Mouse (Mus musculus) urinary bladder, postnatal 14 days (tissue): ENCODE data around the gene Ctcfl.
A peak's percentile ranks its signal among the peaks of the same experiment; 100 is the strongest.

Source experiments
- DNase-seq: peaks from one replicate; pipeline ENCODE4 v3.0.0; 2021; ENCODE audit warnings: low spot score

Gene Ctcfl

DNA sequence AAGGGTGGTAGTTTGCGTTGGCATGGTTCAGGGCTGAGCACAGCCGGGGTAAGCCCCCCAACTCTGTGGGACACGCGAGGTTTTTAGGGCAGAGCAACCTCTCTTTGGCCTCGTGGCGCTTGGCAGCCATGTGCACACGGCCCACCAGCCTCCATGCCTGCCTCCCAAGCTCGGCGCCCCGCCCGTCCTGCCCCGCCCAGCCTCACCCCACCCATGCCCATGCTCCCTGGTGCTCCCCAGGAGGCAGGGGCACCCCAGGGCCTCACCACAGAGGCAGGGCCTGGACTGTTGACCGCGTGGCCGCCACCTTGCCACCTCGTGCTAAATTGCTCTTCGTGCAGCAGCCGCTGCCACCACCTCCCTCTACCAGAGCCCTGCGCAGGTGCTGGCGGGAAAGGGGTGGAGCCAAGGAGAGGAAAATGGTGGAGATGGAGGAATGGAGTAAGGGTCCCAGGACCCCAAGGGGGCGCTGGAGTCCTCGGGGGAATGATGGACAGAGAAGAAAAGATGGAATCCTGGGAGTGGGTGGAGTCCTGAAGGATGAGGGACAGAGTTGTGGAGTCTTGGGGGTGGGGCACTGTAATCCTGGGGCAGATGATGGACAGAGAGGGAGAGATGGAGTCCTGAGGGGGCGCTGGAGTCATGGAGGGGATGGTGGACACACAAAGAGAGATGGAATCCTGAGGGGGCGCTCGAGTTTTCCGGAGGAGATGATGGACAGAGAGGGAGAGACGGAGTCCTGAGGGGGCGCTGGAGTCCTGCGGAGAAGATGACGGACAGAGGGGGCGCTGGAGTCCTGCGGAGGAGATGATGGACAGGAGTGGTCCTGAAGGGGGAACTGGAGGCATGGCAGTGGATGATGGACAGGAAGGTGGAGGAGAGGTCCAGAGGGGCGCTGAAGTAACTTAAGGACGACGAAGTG is at the start of gene Ctcfl:
Gene Ctcfl (minus strand): TSS at position 503 of the 922 bp plus-strand sequence.
- no peak for DNase-seq

DNA sequence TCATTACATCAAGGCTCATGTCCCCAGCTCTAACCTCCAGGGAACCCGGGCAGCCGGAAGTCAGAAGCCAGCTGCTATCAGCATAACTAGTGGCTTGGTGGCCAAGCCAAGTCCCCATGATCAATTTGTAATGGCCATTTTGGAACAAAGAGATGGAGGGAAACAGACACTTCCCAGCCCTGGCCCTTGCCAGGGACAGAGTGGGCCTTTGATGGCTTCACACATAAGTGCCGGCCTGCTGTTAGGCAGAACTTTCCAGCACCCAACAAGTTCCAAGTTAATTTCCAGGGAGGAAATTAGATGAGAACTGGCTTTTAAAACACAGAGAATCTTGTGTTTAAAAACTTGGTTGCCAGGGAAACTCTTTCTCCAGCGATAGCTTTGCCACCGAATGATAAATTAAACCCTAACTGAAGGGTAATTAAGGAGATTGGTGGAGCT is 49.1 kb upstream of the Ctcfl start:
- no peak for DNase-seq

DNA sequence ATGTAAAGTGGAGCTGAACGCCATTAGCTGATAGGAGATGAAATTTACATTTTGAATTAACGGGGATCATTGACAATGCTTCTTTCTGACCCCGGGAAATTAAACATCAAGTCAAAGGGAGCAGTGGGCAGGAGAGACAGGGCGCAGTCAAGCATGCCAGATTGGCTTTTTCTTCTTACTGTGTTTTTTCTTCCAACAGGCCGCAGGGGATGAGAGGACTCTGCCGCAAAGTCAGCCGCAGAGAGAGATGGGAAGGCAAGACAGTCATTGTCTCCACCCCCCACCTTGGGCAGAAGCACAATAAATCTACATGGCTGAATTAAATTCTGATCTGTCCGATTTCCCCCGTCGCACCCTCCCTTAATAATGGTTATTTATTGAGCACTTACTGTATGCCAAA is 46.0 kb upstream of the Ctcfl start:
- no peak for DNase-seq

DNA sequence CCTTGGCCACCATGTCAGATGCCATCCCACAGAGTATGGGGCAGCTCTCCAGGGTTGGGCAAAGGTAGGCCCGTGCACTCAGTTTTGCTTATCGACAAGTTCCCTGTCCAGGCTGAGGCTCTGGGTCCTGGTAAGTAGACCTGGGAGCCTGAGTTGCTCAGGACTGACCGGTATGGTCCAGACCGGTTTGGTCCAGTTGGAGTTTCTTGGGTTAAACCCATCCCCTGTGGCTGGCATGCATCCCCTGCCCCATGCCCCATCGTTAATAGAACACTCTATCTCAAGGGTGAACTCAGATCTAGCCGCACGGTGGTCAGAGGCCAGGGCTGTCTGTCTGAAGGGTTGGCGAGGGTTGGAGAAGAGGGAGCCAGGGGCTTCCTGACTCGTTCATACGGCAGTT is 45.6 kb upstream of the Ctcfl start:
- DNase-seq: no peak

DNA sequence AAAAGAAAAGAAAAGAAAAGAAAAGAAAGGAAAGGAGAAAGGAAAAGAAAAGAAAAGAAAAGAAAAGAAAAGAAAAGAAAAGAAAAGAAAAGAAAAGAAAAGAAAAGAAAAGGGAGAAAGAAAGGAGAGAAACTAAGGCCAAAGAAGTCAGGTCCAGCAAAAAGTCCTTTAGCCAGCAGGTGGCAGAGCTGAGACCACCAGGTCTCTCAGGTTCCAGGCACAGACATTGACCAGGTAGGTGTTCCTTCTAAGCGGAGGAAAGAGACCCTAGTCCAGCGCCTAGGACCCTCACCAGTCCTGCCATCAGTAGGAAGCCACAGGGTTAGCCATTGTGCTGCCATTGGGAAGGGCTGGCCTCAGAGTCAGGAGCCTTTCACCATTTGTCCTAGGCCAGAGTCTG is 45.0 kb upstream of the Ctcfl start:
- peak; percentile 47 for DNase-seq

DNA sequence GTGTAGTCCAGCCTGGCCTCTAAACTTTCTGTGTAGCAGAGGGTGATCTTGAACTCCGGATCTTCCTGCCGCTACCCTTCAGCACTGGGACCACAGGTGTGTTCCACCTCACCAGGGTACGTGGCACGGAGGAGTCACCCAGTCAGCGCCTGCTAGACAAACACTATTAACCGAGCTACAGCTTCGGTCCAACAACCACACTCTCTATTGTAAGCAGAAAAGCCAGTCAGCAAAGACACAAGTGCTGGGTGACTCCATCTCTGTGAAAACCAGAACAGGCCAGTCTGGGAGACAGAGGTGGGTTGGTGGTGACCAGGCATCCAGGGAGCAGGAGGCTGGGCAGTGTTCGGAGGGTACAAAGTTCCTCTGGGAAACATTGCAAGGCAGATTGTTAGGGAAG is 44.1 kb upstream of the Ctcfl start:
- no peak for DNase-seq

DNA sequence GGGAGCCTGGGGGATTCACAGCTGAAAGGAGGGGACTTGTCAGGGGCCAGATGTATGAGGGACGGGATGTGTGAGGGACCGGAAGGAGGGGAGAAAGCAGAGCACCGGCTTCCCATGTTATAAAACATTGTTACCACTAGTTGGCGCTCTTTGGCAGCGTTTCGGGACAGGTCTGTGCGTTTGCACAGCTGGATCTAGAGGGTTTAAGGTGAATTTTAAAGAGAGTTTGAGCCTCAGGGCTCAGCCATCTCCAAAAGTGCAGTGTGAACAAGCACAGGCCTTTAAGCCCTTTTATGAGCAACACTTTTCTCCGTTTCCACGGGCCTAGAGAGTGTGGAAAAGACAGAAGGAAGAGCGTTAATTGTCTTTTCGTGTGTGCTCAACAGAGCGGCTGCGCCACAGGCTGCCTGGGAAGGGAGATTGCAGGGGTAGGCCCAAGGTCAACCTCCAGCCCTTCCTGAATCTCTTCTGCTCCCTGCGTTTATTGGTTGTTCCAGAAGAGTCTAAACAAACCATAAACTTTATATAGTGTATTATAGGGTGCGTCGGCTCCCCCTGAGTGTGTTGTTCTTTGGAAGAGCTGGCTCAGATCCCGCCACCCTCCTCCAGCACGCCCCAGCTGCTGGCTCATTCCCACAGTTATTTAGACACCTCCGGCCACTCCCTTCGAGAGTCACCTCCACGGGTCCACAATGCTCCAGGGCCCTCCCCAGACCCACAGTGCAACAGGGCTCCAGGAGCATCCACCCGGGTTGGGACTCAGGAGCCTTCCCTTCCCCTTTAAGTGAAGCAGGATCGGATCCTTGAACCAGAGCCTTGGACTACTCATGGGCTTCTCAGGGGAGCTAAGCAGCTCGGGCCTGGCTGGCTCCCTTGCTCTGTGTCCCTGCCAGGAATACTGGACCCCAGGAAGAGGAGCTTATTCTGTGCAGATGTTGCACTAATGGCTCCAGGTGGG is 40.3 kb upstream of the Ctcfl start:
- peak; percentile 73 for DNase-seq

DNA sequence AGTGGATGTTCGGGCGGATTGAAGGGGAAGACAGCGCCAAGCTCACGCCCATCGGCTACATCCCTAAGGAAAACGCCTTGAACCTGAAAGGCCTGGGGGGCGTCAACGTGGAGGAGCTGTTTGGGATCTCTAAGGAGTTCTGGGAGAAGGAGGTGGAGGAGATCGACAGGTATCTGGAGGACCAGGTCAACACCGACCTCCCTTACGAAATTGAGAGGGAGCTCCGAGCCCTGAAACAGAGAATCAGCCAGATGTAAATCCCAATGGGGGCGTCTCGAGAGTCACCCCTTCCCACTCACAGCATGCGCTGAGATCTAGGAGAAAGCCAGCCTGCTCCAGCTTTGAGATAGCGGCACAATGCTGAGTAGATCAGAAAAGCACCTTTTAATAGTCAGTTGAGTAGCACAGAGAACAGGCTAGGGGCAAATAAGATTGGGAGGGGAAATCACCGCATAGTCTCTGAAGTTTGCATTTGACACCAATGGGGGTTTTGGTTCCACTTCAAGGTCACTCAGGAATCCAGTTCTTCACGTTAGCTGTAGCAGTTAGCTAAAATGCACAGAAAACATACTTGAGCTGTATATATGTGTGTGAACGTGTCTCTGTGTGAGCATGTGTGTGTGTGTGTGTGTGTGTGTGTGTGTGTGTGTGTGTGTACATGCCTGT is 39.2 kb upstream of the Ctcfl start:
- no peak for DNase-seq

DNA sequence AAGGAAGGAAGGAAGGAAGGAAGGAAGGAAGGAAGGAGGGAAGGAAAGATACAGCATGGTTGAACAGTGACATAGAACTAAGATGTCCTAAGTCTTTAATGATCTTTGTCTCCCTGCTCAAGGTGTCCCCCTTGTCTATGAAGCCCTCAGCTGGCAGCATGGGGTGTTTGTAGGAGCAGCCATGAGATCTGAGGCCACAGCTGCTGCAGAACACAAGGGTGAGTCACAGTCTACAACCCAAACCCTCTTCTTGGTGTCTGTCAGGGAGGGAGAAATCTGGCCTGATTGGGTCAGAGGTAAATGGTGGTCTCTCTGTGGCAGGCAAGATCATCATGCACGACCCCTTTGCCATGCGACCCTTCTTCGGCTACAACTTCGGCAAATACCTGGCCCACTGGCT is 38.5 kb upstream of the Ctcfl start:
- no peak for DNase-seq

DNA sequence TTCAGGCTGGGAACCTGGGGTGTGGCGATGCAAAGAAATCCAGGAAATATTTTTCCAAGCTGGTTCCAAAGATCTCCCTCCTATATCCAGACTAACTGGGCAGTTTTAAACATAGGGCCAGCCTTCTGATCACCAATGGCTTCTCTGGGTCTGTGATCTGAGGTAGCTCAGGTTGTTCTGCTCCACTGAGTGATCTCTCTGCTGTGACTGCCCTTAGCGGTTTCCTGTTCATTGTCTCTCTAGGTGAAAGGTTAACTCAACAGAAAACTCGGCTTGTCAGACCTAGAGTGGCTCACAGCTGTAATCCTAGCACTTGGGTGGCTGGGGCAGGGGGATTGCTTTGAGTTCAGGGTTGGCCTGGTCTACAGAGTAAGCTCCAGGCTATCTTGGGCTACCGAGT is 38.1 kb upstream of the Ctcfl start:
- DNase-seq: no peak

DNA sequence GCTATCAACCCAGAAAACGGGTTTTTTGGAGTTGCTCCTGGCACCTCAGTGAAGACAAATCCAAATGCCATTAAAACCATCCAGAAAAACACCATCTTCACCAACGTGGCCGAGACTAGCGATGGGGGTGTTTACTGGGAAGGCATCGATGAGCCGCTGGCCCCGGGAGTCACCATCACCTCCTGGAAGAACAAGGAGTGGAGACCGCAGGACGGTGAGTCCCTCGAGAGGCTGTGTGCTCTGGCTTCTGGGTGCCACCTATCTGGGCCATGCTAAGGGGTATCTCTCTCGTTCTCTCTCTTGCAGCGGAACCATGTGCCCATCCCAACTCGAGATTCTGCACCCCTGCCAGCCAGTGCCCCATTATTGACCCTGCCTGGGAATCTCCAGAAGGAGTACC is 37.6 kb upstream of the Ctcfl start:
- no peak for DNase-seq

DNA sequence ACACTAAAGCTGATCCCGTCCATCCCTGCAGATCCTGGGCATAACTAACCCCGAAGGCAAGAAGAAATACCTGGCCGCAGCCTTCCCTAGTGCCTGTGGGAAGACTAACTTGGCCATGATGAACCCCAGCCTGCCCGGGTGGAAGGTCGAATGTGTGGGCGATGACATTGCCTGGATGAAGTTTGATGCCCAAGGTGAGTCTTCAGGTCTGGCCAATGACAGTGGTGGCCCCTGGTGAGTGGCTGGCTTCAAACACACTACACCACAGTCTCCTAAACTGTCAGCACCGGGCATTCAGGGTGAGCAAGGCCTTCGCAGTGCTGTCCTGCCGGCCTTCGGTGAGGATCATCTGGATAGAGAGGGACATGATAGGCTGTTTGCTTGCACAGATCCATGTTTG is 36.6 kb upstream of the Ctcfl start:
- no peak for DNase-seq

DNA sequence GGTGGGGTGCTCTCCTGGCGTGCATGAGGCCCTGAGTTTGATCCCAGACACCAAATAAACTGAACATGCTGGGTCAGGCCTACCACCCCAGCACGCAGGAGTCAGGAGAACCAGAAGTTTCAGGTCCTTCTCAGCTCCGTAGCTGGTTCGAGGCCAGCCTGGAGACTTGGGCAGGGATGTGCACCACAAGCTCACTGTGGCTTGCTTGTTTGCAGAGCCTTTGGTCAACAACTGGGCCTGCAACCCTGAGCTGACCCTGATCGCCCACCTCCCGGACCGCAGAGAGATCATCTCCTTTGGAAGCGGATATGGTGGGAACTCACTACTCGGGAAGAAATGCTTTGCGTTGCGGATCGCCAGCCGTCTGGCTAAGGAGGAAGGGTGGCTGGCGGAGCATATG is 35.6 kb upstream of the Ctcfl start:
- DNase-seq: no peak

DNA sequence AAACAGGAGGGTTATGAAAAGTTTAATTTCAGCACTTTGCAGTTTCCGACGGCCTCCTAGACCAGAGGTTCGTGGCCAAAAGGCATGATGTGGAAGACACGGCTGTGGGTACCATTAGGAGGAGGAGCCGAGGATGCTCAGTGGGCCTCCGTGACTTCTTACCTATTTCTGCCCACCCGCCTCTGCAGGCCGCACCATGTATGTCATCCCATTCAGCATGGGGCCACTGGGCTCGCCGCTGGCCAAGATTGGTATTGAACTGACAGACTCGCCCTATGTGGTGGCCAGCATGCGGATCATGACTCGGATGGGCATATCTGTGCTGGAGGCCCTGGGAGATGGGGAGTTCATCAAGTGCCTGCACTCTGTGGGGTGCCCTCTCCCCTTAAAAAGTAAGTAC is 35.2 kb upstream of the Ctcfl start:
- no peak for DNase-seq

DNA sequence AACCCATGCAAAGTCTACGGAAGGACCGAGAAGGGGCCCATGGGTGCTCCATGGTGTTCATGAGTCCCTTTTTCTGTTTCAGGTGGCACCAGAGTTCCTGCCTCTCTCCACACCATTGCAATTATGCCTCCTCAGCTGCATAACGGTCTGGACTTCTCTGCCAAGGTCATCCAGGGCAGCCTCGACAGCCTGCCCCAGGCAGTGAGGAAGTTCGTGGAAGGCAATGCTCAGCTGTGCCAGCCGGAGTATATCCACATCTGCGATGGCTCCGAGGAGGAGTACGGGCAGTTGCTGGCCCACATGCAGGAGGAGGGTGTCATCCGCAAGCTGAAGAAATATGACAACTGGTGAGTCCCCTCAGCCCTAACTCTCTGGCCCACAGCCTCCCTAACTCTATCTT is 33.9 kb upstream of the Ctcfl start:
- DNase-seq: no peak

DNA sequence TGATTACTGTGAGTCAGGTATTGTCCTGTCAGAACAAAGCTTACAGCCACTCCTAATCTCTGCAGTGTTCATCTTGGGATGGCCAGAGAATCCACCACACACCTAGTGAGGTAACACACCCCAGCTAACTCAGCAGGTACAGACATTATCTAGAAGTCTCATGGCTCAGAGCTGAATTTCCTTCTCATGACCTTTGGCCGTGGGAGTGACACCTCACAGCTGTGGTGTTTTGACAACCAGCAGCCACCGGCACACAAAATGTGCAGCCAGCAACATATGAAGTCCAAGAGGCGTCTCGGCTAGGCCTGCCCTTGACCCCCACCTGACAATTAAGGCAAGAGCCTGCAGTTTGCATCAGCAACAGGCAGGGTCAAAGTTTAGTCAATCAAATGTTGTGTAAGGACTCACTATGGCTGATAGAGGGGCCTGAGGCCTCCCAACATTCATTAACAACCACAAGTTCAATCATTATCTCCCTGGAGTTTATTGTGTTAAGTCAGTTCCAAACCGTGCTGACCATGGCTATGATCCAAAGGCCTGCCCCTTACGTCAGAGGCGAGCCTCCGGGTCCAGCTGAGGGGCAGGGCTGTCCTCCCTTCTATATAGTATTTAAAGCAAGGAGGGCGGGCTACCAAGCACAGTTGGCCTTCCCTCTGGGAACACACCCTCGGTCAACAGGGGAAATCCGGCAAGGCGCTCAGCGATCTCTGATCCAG is 33.3 kb upstream of the Ctcfl start, which contains the start of gene Pck1:
Gene Pck1 (plus strand): TSS at position 613 of the 716 bp plus-strand sequence.
- no peak for DNase-seq

DNA sequence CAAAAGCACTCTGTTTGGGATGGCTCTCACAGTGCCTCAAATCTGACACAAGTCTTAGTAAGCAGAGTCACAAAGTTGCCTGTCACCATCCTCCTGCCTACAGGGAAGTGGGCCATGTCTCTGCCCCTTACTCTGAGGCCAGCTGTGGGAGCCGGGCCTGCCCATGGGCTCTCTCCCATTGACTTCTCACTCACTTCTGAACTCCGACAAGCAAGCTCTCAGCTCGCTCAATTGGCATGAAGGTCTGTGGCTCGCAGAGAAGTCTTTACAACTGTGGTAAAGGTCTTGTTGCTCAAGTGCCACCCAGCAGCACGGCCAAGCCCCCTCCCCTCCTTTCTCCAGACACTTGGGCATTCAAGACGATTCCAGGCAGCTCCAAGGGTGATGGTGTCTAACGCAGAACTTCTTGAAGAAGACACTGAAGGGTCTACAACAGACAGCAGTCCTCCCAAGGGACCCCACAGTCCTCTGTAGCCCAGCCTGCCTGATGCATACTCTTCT is 32.5 kb upstream of the Ctcfl start:
- DNase-seq: no peak

DNA sequence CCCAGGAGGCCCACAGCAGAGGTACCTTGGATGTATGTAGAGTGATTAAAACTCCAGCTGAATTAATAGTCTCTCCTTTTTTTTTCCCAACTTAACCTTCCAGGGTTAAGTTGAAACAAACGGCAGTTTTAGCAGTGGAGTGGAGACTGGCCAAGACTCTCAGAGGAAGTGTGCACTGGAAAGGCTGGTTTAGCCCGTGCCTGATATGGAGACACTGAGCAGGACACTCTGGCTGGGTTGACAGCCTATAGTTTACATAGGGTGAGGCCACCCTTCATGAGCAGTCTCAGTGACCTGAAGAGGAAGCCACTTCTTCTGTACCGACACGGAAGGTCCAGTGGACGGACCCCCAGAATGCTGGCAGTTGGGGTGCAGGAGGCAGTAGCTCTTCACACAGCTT is 32.0 kb upstream of the Ctcfl start:
- DNase-seq: no peak

DNA sequence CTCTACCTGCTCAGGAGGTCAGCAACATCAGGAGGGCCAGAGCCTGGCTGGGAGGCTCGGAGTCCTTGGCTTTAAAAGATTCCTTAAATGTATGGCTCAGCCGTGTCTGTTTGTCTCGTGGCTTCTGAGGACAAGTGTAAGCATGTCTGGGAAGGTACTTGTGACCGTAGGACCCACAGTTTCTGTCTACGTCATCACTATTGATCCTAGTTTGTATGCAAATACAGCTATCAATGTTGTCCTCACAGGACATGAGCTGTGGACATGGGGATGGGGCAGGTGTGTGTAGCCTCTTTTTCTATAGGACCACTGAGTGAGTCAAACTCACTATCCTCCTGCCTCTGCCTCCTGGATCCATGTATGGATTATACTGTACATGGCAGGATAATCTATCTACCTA is 28.7 kb upstream of the Ctcfl start:
- DNase-seq: no peak

DNA sequence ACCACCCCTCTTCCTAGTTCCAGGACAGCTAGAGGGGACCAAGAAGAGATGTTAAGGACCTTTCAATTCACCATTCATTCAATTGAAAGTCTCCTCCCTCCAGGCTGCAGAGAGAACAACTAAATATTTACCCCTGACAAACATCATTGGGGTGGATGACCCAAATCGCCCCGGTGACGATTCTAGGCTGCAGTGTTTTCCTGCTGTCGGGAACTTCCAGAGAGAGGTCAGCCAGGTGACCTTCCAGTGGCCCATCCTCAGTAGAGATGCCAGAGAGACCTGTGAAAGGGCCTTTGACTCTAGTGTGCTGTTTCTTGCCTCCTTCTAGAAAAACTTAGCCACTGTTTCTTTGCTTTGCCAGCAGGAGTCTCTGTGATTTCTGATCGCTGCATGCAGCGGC is 27.4 kb upstream of the Ctcfl start:
- DNase-seq: no peak

DNA sequence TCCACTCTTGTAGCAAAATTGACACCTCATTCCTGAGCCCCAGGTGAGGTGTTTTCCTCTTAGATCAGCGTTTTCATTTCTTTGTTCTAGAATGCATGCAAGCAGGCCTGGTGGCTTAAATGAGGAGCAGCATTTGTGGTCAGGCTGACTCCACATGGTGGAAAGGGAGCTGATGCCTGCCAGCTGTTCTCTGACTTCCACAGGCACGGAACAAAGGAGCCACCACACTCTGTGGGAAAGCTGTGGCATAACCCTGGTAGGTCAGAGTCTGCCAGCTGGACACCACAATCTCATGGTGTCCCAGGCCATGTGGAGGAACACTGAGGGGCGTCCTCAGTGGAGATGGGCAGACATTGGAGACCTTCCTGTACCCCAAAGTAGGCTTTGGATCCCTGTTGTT is 26.5 kb upstream of the Ctcfl start:
- no peak for DNase-seq
